Mouse (Mus musculus) thymus, postnatal 4 days (tissue): ENCODE measurements around the gene Cav3.

Experiments
- DNase-seq: peaks from one replicate; pipeline ENCODE4 v3.0.0; 2021

The Cav3 gene

DNA sequence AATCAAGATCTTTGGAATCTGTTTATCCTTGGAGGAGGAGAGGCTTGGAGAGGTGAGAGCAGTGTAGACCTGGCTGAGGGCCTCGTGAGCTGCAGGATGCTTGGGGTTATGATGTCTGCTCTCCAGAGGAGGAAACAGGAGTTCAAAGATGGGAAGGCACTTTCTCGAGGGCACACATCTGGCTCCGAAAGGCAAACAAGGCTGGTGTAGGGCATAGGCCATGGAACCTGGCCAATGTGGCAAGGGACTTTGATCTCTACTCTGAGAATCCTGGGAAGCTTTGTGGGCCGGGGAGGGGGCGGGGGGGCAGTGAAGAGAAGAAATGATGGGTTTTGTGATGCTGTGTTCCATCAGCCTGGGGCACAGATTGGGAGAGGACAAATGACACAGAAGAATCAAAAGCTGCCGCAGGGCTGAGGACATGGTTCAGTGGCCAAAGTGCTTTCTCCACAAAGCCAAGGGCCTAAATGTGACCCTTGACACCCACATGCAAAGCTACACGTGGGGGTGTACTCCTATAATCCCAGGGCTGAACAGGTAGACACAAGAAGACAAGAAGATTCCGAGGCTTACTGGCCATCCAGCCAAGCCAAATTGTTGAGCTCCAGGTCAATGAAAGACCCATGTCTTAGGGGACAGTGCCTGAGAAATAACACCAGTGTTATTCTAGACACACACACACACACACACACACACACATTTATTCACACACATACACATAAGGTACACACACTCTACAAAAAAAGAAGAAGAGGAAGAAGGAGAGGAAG lies 37.2 kb downstream of the Cav3 start:
- no peak for DNase-seq

DNA sequence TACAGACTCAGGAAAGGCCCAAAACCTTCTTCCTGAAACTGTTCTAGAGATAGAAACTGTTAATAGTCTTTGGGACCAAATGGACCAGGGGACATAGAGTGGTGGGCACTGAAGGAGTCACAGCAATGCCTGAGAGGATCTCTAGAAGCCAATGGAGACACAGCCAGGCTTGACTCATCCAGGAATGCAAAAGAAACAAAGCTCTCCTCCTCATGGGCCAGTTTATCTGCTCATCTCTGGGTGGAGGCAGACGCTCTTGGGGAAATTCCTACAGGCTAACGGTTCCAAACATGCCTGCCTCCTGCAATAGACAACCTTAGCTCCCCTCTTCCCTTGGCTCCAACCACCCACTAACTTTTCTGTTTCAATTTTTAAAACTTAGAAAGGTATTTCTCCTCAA lies 38.2 kb downstream of the Cav3 start:
- DNase-seq = no peak

DNA sequence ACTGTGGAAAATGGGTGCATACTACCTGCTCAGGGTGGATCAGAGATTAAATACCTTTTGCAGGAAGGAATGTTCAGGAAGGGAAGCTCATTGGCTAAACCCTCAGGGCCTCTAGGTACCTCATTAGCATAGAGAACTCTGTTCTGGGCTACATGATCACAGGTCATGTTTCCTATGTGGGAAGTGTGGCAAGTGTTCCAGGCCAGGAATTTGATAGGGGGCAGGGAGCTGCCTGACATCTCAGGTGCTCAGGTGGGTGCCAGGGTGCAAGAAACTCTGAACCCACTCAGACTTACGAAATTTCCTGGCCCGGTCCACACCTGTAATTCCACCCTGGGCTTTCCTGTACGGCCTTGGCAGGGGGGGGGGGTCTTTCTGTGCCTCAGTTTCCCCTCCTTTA lies 39.4 kb downstream of the Cav3 start:
- DNase-seq = no peak

DNA sequence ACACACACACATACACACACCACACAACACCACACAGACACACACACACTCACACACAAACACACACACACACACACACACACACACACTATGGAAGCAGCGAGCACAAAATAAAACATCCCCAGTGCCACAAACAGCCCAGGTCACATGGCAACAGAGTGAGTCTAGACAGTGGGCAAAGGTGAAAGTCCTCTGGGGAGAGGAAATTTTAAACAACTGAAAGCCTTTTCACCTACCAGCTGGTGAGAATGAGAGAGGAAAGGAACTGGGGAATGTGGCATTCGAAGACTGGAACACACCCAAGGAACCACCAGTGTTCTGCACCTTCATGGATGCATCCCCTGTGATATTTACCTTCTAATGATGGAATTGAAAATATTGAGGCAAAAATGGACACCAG lies 40.2 kb downstream of the Cav3 start:
- DNase-seq = no peak

DNA sequence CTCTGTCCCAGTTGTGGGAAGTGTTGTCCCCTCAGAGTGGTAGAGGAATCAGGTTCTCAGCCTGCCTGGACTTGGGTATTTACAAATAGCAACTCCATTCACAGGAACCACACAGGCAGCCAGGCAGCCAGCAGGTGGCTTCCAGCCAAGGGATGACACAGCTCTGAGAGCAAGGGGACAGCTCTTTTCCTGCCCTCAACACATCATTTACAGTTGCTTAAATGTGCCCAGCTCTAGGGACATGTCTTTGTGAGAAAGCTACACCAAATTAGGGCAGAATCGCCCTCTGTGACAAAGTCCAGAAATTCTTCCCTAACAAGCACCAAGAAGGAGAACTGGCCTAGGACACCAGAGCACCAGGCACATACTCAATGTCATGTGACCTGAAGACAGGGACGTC lies 41.9 kb downstream of the Cav3 start:
- DNase-seq = no peak

DNA sequence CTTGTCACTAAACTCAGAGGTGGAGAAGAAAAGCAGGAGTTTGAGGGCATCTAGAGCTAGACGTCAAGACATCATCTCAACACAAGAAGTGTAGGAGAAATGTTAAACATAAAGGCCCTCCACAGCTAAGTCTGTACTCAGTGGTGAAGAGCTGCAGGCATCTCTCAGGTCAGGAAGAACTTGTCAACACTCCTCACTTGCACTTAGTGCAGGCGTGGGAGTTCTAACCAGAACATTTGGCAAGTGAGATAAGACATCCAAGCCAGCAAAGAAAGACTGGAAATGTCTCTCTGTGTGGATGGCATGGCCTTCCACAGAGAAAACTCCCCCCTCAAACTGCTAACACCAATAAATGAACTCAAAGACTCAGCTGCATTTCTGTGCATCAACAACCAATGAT lies 48.3 kb downstream of the Cav3 start:
- no peak for DNase-seq

DNA sequence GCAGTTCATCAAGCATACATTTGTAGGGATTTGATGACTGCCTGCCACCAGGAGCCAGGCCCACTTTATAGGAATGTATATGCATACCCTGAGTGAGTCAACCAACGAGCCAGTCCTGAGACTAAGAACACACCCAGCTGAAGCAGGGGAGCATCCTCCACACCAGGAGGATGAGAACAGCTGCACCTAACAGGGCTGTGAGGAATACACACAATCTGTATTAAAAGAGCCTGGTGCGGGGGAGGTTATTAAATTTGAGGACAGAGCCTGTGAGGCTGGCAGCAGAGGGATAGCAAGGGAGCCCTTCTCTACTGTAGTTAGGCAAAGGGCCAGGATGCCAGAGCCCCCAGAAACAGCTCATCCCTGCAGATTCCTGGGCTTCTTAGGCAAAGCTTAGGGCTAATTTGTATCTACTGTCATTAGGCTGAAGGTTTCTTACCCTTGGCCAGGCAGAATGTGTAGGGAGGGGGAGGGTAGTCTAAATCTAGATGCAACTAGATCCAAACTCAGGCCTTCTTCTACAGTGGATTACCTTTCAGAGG lies 50.4 kb downstream of the Cav3 start:
- DNase-seq = no peak

DNA sequence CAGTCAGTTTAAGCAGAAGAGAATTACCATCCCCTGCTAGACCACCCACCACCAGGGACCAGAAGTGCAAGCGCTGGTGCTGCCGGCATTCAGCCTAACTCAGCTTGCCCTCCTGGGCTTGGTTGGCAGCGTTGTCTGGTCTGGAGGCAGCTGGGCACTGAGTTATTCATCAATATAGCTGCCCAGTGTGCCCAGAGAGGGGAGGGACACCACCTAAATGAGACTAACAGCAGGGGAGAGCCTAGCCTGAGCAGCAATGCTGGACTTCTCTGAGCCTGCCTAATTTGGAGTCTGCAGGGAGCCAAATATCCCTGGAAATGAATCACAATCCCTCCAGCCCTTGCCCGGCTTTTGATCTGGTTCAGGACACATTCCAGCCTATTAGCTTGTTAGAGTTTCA lies 51.0 kb downstream of the Cav3 start:
- DNase-seq = no peak

DNA sequence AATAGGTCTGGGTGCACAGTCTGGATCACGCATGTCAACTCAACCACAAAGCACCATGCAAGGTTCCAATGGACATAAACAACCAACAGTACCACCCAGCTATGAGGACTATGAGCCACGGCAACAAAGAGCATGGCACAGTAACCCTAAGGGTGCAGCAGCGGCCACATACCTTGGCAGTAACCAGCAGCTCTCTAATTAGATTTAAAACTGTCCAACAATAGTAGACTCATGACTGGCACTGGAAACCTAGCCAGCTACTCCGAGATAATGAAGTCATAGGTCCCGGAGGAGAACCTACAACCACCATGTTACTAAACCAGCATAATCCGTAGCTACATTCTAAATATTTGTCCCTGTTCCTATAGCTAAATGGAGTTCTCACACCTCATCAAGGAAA lies 55.3 kb downstream of the Cav3 start:
- DNase-seq = no peak

DNA sequence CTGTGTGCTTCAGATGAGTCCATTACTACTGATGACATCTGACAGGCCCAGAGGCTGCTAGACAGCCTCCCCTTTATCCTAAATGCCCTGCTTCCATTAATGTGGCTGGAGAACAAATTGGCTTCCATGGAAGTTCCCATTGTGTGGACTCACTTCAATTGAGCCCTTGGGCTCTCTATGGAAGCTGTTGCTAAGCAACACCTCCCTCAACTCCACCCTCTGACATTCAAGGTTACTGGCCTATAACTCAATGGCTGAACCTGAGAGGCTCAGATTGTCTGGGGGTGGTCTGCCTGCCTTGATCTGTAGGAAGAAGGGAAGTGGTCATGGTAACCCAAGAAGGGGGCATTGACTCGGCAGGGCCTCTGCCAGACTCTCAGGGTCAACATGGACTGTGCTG lies 57.2 kb downstream of the Cav3 start:
- DNase-seq = no peak

DNA sequence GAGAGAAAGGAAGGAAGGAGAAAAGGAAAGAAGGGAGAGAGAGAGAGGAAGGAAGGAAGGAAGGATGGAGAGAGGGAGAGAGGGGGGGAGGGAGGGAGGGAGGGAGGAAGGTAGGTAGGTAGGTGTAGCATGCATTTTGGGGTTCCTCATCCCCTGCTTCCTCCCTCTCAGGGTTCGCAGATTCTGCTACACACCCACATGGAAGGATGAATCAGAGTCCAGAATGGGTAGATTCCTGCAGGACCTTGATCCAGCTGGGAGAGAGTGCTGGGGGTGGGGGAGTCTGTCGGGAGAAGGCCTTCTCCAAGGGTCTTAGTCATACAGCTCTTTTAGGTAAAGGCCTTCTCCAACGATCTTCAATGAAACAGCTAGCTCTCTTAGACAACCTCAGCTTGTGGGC lies 58.3 kb downstream of the Cav3 start:
- no peak for DNase-seq

DNA sequence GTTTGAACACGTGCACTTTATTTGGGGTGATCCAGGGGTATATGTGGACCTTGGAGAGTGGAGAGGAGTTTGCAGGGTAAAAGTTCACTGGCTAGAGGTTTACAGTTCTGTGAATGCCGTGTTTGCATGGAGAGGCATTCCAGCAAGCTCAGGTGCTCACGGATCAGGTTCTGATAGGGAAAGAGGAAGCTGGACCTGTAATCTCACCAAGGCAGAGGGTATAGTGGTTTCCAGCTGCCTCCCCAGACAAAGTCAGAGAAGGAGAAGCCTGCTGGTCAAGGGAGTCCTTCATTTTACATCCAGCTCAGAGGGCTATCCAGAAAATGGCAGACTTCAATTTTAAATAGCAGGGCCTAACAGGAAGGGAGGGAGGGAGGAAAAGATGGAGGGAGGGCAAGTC lies 58.7 kb downstream of the Cav3 start:
- no peak for DNase-seq
